Mouse (Mus musculus) ovary, postnatal 36 days (tissue): ENCODE data around the gene Nudt17.
A peak's percentile ranks its signal among the peaks of the same experiment; 100 is the strongest.
"Not testable (repeated sequence)": the region's sequence is repeated elsewhere in the genome, so short reads cannot be mapped to it uniquely, and the experiment has no call there.

ENCODE experiments used
- DNase-seq: peaks from one replicate; pipeline ENCODE4 v3.0.0; 2022; ENCODE audit warnings: low spot score, mixed read lengths

Nudt17 gene

DNA sequence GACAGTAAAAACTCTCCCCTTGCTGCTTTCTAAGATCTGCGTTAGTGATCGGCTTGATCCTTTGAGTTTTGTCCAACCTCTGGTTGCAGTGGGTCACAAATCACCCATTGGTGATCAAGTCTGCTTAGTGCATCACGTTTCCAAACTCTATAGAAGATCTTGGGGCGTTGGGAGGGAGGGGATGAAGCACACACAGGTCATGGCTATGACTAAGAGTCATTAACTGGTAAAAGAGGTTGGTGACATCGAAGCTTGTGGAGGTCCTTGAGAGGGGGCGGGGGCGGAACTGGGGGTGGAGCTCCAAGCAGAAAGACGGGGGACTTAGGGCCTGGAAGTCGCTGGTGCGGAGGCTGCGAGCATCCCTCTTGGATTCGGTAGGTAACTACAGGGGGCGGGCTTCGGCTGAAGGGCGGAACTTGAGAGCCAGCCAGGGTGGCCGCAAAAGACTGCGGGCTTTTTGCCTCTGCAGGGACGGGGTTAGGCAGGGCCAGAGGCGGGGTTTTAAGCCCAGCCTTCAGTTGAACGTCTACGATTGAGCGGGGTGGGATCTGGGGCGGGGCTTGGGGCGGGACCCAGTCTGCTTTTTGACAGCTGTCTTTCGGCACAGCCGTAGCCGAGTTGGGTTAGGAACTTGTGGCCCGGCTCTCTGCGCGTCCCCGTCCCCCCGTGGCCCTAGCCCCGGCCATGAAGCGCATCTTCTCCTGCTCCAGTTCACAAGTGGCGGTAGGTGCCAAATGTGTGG is 38.5 kb downstream of the Nudt17 start, which contains the start of gene Ankrd35:
Ankrd35 (plus strand) TSS at position 405 of the 742 bp plus-strand sequence.
- peak; percentile 74 for DNase-seq

- DNase-seq: no peak
These were observed 39.8 kb downstream of the Nudt17 start for GRCm38 (mm10) chr3:96668424-96669067.

- DNase-seq: no peak
These were observed 41.0 kb downstream of the Nudt17 start for GRCm38 (mm10) chr3:96667316-96667715.

- no peak for DNase-seq
These were observed 41.4 kb downstream of the Nudt17 start for GRCm38 (mm10) chr3:96666916-96667315.

DNA sequence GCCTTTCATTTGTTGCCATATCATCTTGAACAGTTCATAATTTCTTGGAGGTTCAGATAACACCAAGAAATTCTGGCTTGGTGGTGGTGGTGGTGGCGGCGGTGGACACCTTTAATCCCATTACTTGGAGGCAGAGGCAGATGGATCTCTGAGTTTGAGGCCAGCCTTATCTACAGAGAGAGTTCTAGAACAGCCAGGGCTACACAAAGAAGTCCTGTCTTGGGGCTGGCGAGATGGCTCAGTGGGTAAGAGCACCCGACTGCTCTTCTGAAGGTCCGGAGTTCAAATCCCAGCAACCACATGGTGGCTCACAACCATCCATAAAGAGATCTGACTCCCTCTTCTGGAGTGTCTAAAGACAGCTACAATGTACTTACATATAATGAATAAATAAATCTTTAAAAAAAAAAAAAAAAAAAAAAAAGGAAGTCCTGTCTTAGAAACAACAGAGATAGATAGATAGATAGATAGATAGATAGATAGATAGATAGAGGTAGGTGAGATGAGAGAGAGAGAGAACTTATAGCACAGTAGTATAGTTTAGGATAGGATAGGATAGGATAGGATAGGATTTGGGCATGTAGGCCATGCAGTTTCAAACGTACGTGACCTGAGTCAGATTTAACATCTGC is 42.5 kb downstream of the Nudt17 start:
- DNase-seq: not testable (repeated sequence)

DNA sequence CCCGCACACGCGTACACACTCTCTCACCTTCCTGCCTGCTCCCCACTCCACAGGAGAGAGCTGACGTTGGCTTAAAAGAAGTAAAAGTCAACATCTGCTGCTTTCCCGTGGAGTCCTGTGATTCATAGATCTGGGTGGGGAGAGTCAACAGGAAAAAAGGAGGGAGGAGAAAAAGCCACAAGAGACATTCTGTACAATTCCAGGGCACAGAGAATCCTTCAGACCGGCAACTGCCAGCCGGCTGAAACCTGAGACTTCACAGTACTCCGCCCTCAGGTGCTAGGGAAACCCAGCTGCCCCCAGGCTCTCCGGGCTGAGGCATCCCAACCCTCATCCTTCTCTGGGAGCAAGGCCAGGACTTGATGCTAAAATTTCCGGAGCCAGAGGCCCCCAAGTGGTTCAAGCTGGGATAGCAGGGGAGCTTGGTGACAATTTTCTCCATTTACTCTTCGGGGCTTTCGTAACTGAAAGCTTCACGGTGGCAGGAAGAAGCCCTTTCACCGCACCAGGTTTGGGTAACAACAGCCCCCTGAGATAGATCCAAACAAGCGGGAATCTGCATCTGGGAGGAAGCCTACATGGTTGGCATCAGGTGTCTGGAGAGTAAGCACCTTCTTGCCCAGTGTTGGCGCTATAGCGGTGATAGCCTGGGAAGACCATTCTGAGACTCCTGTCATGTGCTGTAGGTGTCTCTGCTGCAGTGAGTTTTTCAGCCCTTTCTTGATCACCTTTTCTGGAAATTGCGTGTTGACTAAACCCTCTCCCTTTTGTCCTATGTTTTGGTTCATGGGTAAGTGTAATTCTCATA is 44.7 kb downstream of the Nudt17 start:
- peak; percentile 75 for DNase-seq

- DNase-seq: no peak
These were observed 45.5 kb downstream of the Nudt17 start for GRCm38 (mm10) chr3:96662731-96663316.

DNA sequence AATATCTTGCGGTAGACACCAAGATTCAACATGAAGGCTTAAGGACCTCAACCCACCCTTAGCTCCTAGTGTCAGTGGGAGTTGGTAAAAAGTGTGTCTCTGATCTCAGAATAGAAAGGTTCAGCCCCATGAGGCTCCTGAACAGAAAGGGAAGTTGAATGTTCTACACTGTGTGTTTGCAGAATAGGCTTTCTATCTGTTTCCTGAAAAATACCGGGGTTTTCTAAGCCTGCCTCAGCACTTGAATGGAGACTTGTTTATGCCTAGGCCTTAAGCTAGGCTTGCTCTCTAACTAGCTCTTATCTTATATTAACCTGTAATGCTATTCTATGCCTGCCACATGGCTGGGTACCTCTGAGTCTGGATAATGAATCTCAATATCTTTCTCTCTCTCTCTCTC is 47.5 kb downstream of the Nudt17 start:
- DNase-seq: no peak
